Mouse (Mus musculus): Measurements from ENCODE around the gene Ywhae.

- no peak for TF ChIP-seq ZNF384 (IDR thresholded peaks at IDR 0.05; ENCODE audit: low read depth, low read length)
- TF ChIP-seq MAFK (IDR thresholded peaks at IDR 0.05; ENCODE audit: insufficient read depth, low read depth, low read length): no peak
- TF ChIP-seq HCFC1 (IDR thresholded peaks at IDR 0.05; ENCODE audit: borderline replicate concordance, insufficient read depth, low read length): no peak
- TF ChIP-seq CHD2 (IDR thresholded peaks at IDR 0.05; ENCODE audit: low read depth, low read length): no peak
Observed at GRCm38 (mm10) chr11:75772562-75772961, 39.9 kb downstream of the Ywhae start.

Measured in ES-E14 (cell line).